ENCODE assay signal across 19 mouse cellular contexts in genomic region chr9:26792829-26793228, GRCm38 (mm10). TPM values are rescaled to one million over a fixed set of nuclear protein-coding genes. Genes with fewer than 3 reads are reported as not detected.
A peak's percentile ranks its signal among the peaks of the same experiment; 100 is the strongest.
DNase-seq lines count a peak whose midpoint lies in the region; ATAC-seq lines count a peak whose summit lies in the region.
"Had no signal": no experiment of that assay in that cellular context is flagged by ENCODE, and none has a peak within 500 bp of the region (broad histone marks: within the 10 kb centered on the region; RNA-seq: fewer than 3 reads in every experiment).

No protein-coding gene starts in this region.

- 56% methylated on average over 3 of the region's 3 CpGs for WGBS in kidney, embryonic 14.5 days
- 84% methylated on average over 3 of the region's 3 CpGs for WGBS in neural tube, embryonic 14.5 days

- no peaks in the 10 kb centered on the region for H3K9me3 ChIP-seq in kidney, embryonic 14.5 days (ENCODE audit: control insufficient read depth, low read length)
- H3K9me3 ChIP-seq in neural tube, embryonic 14.5 days (ENCODE audit: control insufficient read depth, low read length): no peaks in the 10 kb centered on the region
- H3K9me3 ChIP-seq: lung, embryonic 15.5 days; midbrain, embryonic 12.5 days had no signal

- H3K36me3 ChIP-seq in kidney, embryonic 14.5 days (ENCODE audit: control insufficient read depth, insufficient read depth, low read length): no peaks in the 10 kb centered on the region
- no peaks in the 10 kb centered on the region for H3K36me3 ChIP-seq in neural tube, embryonic 14.5 days (ENCODE audit: control insufficient read depth, insufficient read depth, low read length)
- H3K36me3 ChIP-seq: lung, embryonic 15.5 days; midbrain, embryonic 12.5 days had no signal

- no peak for ATAC-seq in kidney, embryonic 14.5 days (ENCODE audit: low FRiP score, low TSS enrichment)
- peak; percentile 44; the same call in 1 of the 2 replicates for ATAC-seq in neural tube, embryonic 14.5 days (ENCODE audit: low read depth)
- ATAC-seq: forebrain, embryonic 14.5 days had no signal

- no peaks in the 10 kb centered on the region for H3K4me1 ChIP-seq in kidney, embryonic 14.5 days (ENCODE audit: control insufficient read depth, insufficient read depth, low read length)
- no peaks in the 10 kb centered on the region for H3K4me1 ChIP-seq in neural tube, embryonic 14.5 days (ENCODE audit: control insufficient read depth, insufficient read depth, low read length)
- H3K4me1 ChIP-seq: lung, embryonic 15.5 days; midbrain, embryonic 12.5 days had no signal

- no peak overlapping the region for H3K4me3 ChIP-seq in kidney, embryonic 14.5 days (ENCODE audit: low read length)
- no peak overlapping the region for H3K4me3 ChIP-seq in neural tube, embryonic 14.5 days (ENCODE audit: low read depth, low read length)
- H3K4me3 ChIP-seq: lung, embryonic 15.5 days; midbrain, embryonic 12.5 days had no signal

- no peak overlapping the region for H3K9ac ChIP-seq in kidney, embryonic 14.5 days (ENCODE audit: low read depth, low read length)
- no peak overlapping the region for H3K9ac ChIP-seq in neural tube, embryonic 14.5 days (replicated peaks; ENCODE audit: low read depth, low read length)
- H3K9ac ChIP-seq: lung, embryonic 15.5 days; midbrain, embryonic 12.5 days had no signal

- peak; percentile 42 for DNase-seq in cerebellum, adult 11-12 months
- DNase-seq in cerebellum, adult 8-10 months: no peak
- peak; percentile 18 to 47 for DNase-seq in kidney, postnatal 36 days
- DNase-seq in neural tube, embryonic 10.5 days (ENCODE audit: extremely low spot score, low spot score): no peak
- DNase-seq in cerebellum, postnatal 36 days: peak; percentile 17 to 31
- DNase-seq in embryo, embryonic 10 days (ENCODE audit: low spot score): no peak
- DNase-seq: adrenal gland, postnatal 10 days; heart, postnatal 36 days; thymus, postnatal 14 days had no signal

- no peak overlapping the region for H3K27ac ChIP-seq in kidney, embryonic 14.5 days (ENCODE audit: low read depth, low read length)
- H3K27ac ChIP-seq in neural tube, embryonic 14.5 days (ENCODE audit: low read depth, low read length): no peak overlapping the region
- H3K27ac ChIP-seq: kidney, postnatal 0 days; lung, embryonic 15.5 days; midbrain, embryonic 12.5 days had no signal

- H3K4me2 ChIP-seq in kidney, embryonic 14.5 days (replicated peaks; ENCODE audit: low read depth, low read length): no peak overlapping the region
- no peak overlapping the region for H3K4me2 ChIP-seq in neural tube, embryonic 14.5 days (ENCODE audit: low read depth, low read length)
- H3K4me2 ChIP-seq: heart, embryonic 11.5 days; lung, embryonic 15.5 days; midbrain, embryonic 12.5 days had no signal

- no peaks in the 10 kb centered on the region for H3K27me3 ChIP-seq in kidney, embryonic 14.5 days (ENCODE audit: control insufficient read depth, insufficient read depth, low read length)
- no peaks in the 10 kb centered on the region for H3K27me3 ChIP-seq in neural tube, embryonic 14.5 days (ENCODE audit: control insufficient read depth, insufficient read depth, low read length)
- H3K27me3 ChIP-seq: CH12.LX; lung, embryonic 15.5 days; midbrain, embryonic 12.5 days had no signal

RNA-seq across cellular contexts. Expression of gene Glb1l2, which starts 13.4 kb away (rescaled TPM):
- 23.9 and 36.7 TPM in 2 replicates for polyA plus RNA-seq in kidney, embryonic 14.5 days (2014; fragmentation: Nextera tagmentation; extraction: Ambion mirVana)
- 1.9 and 3.2 TPM in 2 replicates for polyA plus RNA-seq in neural tube, embryonic 14.5 days (2014; fragmentation: Nextera tagmentation; extraction: Ambion mirVana)
- polyA plus RNA-seq: liver, adult 2 months had no signal

RNA-seq across cellular contexts. Expression of gene B3gat1, which starts 59.3 kb away (rescaled TPM):
- polyA plus RNA-seq in kidney, embryonic 14.5 days (2014; fragmentation: Nextera tagmentation; extraction: Ambion mirVana): 0.13 and 0.14 TPM in 2 replicates
- 51.9 and 63.4 TPM in 2 replicates for polyA plus RNA-seq in neural tube, embryonic 14.5 days (2014; fragmentation: Nextera tagmentation; extraction: Ambion mirVana)
- polyA plus RNA-seq: liver, adult 2 months; small intestine, adult 2 months had no signal

Comparison
In these comparisons a context has a peak if more than half of its experiments do, and no peak if none do; other contexts are left out.
1. DNase-seq: peak in cerebellum, adult 11-12 months (single experiment), kidney, postnatal 36 days (2 of 2) and cerebellum, postnatal 36 days (2 of 2); none in cerebellum, adult 8-10 months (single experiment), neural tube, embryonic 10.5 days (single experiment) and embryo, embryonic 10 days (single experiment).
2. RNA of gene B3gat1, which starts 59.3 kb away (polyA plus RNA-seq): 51.9 to 63.4 TPM in neural tube, embryonic 14.5 days; 0.13 to 0.14 TPM in kidney, embryonic 14.5 days; every median in the first group is over 10 times any median in the second.